Mouse (Mus musculus) liver, postnatal 0 days (tissue): ENCODE results near the gene Klhdc7b.

Experiments used
- CTCF ChIP-seq: sonication (generic); IDR thresholded peaks from 2 replicates; pipeline ENCODE4 v1.5.1; 2016; ENCODE audit warnings: antibody characterized with exemption, low read depth
- EP300 ChIP-seq: IDR thresholded peaks from 2 replicates; pipeline ENCODE4 v1.6.1; 2016; ENCODE audit warnings: antibody characterized with exemption, low read depth, mild to moderate bottlenecking

- no peak for TF ChIP-seq CTCF
- no peak for TF ChIP-seq EP300
These were observed 43.5 kb downstream of the Klhdc7b start for GRCm38 (mm10) chr15:89428136-89428790.
